Mouse (Mus musculus): ENCODE results near the gene Phkg2.

DNA sequence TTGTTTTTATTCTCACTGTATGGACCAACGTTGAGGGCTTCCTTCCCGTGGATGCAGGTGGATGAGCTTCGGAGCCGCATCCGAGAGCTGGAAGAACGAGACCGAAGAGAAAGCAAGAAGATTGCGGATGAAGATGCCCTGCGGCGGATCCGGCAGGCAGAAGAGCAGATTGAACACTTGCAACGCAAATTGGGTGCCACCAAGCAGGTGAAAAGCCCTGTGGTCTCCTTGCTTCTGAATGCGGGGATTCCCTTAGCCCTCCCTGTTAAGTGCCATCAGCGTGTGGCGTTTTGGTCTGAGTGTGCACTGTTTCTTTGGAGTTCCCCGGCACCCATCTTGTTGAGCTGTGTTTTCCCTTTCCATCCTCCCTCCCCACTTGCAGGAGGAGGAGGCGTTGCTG lies 23.6 kb downstream of the Phkg2 start:
- TF ChIP-seq CTCF (IDR thresholded peaks at IDR 0.05; ENCODE audit: low read depth) (no peak), EP300 (IDR thresholded peaks at IDR 0.05; ENCODE audit: low read depth) (no peak)

All from liver, postnatal 0 days (tissue).